Mouse (Mus musculus) liver, embryonic 14.5 days (tissue): Measurements from ENCODE around the gene Gm14597. TPM values are rescaled to one million over a fixed set of nuclear protein-coding genes. Genes with fewer than 3 reads are reported as not detected.
A peak's percentile ranks its signal among the peaks of the same experiment; 100 is the strongest.
"Not testable (repeated sequence)": the region's sequence is repeated elsewhere in the genome, so short reads cannot be mapped to it uniquely, and the experiment has no call there.

ENCODE experiments used
- ATAC-seq: fragments of 200-750 bp; cut with Nextera tagmentation; 2 replicates; pipeline ENCODE4 v1.8.0; 2017; ENCODE audit warnings: moderate number of reproducible peaks, mild to moderate bottlenecking, moderate library complexity; ENCODE audit not compliant: insufficient read depth
- DNase-seq, 3 experiments: peaks; one replicate each; pipeline ENCODE4 v3.0.0-alpha.2; 2012 to 2013; ENCODE audit warnings: low read depth in 3 of 3, low spot score in 3 of 3
- H3K27ac ChIP-seq: fragments of 300-500 bp; sonication (generic); 2 replicates; pipeline ENCODE4 v1.5.1; 2014; ENCODE audit warnings: moderate library complexity, mild to moderate bottlenecking, control low read depth, inconsistent platforms
- H3K27me3 ChIP-seq: fragments of 300-500 bp; sonication (generic); 2 replicates; pipeline ENCODE4 v1.6.1; 2014; ENCODE audit warnings: mild to moderate bottlenecking, low read length, moderate library complexity; ENCODE audit not compliant: control insufficient read depth, insufficient read depth
- H3K36me3 ChIP-seq: fragments of 300-500 bp; sonication (generic); replicated peaks from 2 replicates; pipeline ENCODE4 v1.6.1; 2014; ENCODE audit warnings: low read depth; ENCODE audit not compliant: control insufficient read depth, insufficient read depth
- H3K4me1 ChIP-seq, 2 experiments: fragments of 200-500 bp in 1 of 2; fragments of 300-500 bp in 1 of 2; sonication (generic) in 1 of 2; replicated peaks; 2 replicates each; pipeline ENCODE4 v1.6.1; 2012 to 2014; ENCODE audit warnings: antibody characterized with exemption in 1 of 2, inconsistent platforms in 1 of 2, low read length in 1 of 2; ENCODE audit not compliant: control insufficient read depth in 2 of 2, insufficient read depth in 2 of 2
- H3K4me2 ChIP-seq: fragments of 300-500 bp; sonication (generic); 2 replicates; pipeline ENCODE4 v1.6.1; 2014; ENCODE audit warnings: low read depth, mild to moderate bottlenecking, control low read depth, moderate library complexity
- H3K4me3 ChIP-seq, 2 experiments: fragments of 200-500 bp in 1 of 2; fragments of 300-500 bp in 1 of 2; sonication (generic) in 1 of 2; 2 replicates each; pipeline ENCODE4 v1.5.1; 2012 to 2014; ENCODE audit warnings: low read depth in 2 of 2, low read length in 2 of 2, mild to moderate bottlenecking in 2 of 2, control low read depth in 1 of 2, inconsistent platforms in 1 of 2, moderate library complexity in 1 of 2; ENCODE audit not compliant: insufficient read depth in 1 of 2
- H3K9ac ChIP-seq: fragments of 300-500 bp; sonication (generic); replicated peaks from 2 replicates; pipeline ENCODE4 v1.6.1; 2014; ENCODE audit warnings: mild to moderate bottlenecking, control low read depth, moderate library complexity
- H3K9me3 ChIP-seq: fragments of 300-500 bp; sonication (generic); 2 replicates; pipeline ENCODE4 v1.6.1; 2016; ENCODE audit warnings: low read length, mixed read lengths; ENCODE audit not compliant: control insufficient read depth
- CTCF ChIP-seq: IDR thresholded peaks from 2 replicates; pipeline ENCODE4 v1.5.1; 2016; ENCODE audit warnings: antibody characterized with exemption, low read depth, control low read depth
- EP300 ChIP-seq: IDR thresholded peaks from 2 replicates; pipeline ENCODE4 v1.6.1; 2016; ENCODE audit warnings: antibody characterized with exemption, low read depth
- WGBS: fragments of 180-500 bp; shearing (Covaris S2); extraction: QIAGEN DNeasy Blood & Tissue Kit; methylation state at CpG from one replicate; pipeline ENCODE4 v1.1.7; 2014; ENCODE audit not compliant: insufficient replicate concordance; 5-methylcytosine and 5-hydroxymethylcytosine counted together
- polyA plus RNA-seq, 2 experiments: library from polyadenylated mRNA; depleted of rRNA in 1 of 2; stranded (reverse) in 1 of 2; unstranded in 1 of 2; fragments of >200 nt; fragmentation: Nextera tagmentation in 1 of 2; extraction: Ambion mirVana in 1 of 2; gene quantifications; 2 replicates each; pipeline versions ENCODE4 v1.2.1 to v1.2.3; 2012 to 2014

Gm14597 gene
- polyA plus RNA-seq, 2 experiments: not detected

DNA sequence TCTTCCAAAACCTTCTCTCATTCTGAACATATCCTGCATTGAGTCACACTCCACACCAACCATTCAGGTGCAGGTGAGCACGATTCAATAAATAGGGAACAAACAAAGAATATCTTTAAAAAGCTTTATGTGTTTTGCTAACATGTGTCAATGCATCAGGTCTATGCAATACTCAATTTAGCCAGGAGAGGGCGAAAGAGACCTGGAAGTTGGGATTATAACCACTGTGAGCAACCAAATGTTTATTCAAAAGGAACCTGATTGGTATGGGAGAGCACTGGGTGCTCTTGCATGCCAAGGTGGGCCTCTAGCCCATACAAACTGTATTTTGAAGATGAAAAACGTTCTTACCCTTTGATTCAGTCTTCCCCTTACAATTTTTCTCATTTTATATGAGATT is 1.8 kb upstream of the Gm14597 start:
- TF ChIP-seq CTCF (peak; percentile 59), EP300 (no peak)
- H3K36me3 ChIP-seq: no peaks in the 10 kb centered on the region
- no peak overlapping the region for H3K27ac ChIP-seq
- H3K4me1 ChIP-seq: no peaks in the 10 kb centered on the region
- H3K9ac ChIP-seq: no peak overlapping the region
- no peak overlapping the region for H3K4me3 ChIP-seq
- DNase-seq (peak in 2 of 3 experiments; percentile 1 to 5), ATAC-seq (no peak)
- H3K4me2 ChIP-seq: no peak overlapping the region
- WGBS: 0% methylated on average over 3 of the region's 3 CpGs
- H3K9me3 ChIP-seq: no peaks in the 10 kb centered on the region
- no peaks in the 10 kb centered on the region for H3K27me3 ChIP-seq

DNA sequence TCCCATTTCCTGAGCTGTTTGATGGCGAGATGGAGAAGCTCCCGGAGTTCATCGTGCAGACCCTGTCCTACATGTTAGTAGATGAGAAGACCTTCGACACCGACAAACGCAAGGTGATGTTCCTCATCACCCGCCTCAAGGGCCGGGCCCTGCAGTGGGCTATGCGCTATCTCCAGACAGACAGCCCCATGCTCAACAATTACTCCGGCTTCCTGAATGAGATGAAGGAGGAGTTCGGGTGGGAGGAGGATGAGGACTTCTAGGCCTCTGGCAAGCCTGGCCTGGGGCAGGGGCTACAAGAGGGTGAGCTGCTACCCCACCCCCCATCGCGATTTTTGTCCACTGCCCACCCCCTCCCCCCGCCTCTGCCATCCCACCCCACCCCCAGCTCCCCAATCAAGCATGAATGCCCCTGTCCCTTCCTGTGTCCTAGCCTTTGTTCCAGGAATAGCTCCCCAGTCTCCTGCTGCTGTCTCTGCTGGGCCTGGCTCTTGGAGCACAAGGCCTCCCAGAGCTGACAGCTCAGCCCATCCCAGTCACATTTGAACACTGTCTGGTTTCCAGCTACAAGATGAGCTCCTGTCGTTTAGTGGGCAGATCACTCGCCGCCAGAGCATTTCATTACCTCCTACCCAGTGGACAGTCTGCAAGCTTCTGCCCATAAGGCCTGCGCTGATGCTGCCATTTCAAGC is 511 bp downstream of the Gm14597 start:
- no peak for DNase-seq
- Histone ChIP-seq H3K27ac (no peak overlapping the region), H3K27me3 (no peaks in the 10 kb centered on the region), H3K4me2 (peak overlapping the region; percentile 38), H3K4me1 (no peaks in the 10 kb centered on the region), H3K9me3 (no peaks in the 10 kb centered on the region), H3K9ac (no peak overlapping the region), H3K4me3 (peak overlapping the region; percentile 21 to 48; a peak in 2 of 4 replicates), H3K36me3 (no peaks in the 10 kb centered on the region)
- 19% methylated on average over 17 of the region's 18 CpGs for WGBS
- no peak for TF ChIP-seq CTCF
- TF ChIP-seq EP300: no peak
- no peak for ATAC-seq

DNA sequence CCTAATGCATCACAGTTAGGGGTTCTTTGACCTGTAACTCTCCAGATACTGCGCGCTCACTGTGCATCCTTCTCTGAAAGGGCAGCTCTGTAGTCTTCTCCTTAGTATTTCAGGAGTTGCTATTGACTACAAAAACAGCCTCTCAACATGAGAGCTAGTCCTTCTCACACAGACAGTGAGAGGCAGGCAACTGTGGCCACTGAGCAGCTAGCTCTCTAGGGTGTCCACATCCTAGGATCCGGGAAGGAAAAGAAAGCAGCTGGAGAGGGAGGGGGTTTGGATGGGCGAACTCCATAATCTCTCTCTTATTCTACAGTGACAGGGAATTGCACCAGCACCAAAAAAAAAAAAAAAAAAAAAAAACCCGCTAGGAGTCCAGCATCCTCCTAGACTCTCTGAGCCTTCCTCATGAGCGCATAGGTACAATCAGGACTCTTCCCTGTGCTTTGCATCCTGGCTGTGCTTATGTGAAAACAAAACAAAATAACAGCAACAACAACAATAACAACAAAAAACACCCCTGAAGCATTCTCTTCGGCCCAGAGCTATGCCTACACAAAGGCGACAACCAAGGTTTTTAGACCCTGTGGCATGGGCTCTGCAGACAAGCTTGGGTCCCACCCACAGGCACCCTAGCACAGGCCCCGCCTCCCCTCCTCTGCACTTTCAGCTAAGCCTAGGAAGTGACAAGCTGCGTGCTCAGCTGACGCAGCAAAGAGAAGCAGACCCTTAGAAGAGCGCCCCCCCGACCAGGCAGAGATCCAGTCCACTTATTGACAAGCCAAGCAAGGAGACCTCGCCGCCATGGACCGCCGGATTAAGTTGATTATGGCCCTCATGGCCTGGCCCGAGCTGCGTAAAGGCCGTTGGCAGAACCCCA is 1.3 kb downstream of the Gm14597 start, which contains the start of gene Rtl8c:
Gene Rtl8c, plus strand, starts transcription at position 791 of the 880 bp plus-strand sequence.
- Histone ChIP-seq H3K9me3 (no peaks in the 10 kb centered on the region), H3K4me1 (no peaks in the 10 kb centered on the region), H3K4me2 (peak within 1 kb of the TSS; percentile 38), H3K36me3 (no peaks in the 10 kb centered on the region), H3K4me3 (peak within 1 kb of the TSS; percentile 21 to 48; a peak in 2 of 4 replicates), H3K27me3 (no peaks in the 10 kb centered on the region), H3K27ac (no peak within 1 kb of the TSS), H3K9ac (no peak within 1 kb of the TSS)
- 25% methylated on average over 19 of the region's 20 CpGs for WGBS
- TF ChIP-seq EP300: no peak
- no peak for TF ChIP-seq CTCF
- ATAC-seq (no peak), DNase-seq (no peak)

DNA sequence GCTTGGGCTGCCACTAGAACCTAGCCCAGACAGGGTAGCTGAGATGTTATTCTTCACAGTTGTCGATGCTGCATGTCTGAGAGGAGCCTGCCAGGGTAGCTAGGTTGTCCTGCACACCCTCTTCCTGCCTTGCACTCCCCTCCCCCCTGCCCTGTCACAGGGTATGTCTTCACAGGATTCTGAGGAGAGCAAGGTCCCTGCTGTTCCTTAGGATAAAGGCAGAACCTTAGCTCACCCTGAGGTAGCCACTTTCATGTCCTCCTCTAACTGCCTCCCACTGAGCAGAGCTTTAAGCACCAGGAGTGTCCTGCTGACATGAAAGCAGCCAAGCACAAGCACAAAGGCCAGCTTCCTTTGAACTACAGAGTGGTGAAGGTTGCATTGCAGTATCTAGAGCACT is 2.6 kb downstream of the Gm14597 start:
- H3K36me3 ChIP-seq, H3K4me1 ChIP-seq, DNase-seq, H3K9me3 ChIP-seq, H3K9ac ChIP-seq, H3K4me3 ChIP-seq, H3K27me3 ChIP-seq, H3K4me2 ChIP-seq, H3K27ac ChIP-seq, ATAC-seq: not testable (repeated sequence)
- WGBS: 27% methylated on average over 1 of the region's 1 CpGs

DNA sequence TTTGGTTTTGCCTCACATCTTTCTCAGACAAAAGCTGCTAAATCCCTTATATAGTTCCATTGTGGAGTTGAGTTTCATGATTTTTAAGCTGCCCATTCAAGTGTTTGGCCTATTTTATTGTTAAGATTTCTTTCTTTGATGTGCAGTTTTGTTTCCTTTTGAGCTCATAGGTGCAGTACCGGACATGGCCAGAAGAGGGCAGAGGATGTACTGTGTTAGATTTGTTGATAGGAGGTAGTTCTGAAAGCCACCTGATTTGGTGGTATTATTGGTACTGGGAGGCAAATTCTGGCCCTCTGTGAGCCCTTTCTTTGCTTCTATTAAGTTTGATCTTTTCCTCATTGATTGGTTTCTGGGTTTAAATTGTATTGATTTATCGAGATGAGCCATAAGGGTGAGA is 8.8 kb downstream of the Gm14597 start:
- not testable (repeated sequence) for H3K9me3 ChIP-seq, DNase-seq, H3K27ac ChIP-seq, H3K4me1 ChIP-seq, H3K27me3 ChIP-seq, H3K36me3 ChIP-seq, ATAC-seq, H3K9ac ChIP-seq, H3K4me2 ChIP-seq, H3K4me3 ChIP-seq
- 13% methylated on average over 2 of the region's 2 CpGs for WGBS
- TF ChIP-seq CTCF: peak; percentile 32; the same call in 1 of the 2 replicates

DNA sequence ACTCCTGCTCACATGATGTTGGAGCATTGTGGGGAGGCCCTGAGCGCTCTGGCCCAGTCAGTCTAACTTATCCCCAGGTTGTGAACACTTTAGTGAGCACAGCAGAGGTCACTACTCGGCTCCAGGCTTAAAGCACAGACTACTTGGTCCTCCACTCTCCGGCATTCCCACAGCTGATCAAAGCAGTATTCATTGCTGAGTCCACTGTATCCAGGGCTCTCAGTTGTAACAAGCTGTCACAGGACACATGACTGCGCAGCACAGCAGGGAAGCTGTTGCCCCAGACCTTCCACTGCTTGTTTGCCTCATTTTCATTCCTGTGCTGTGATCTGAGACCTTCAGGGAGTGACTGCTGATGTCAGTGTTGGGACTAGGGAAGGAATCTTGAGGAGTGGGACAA is 25.4 kb downstream of the Gm14597 start:
- H3K9me3 ChIP-seq, H3K4me2 ChIP-seq, DNase-seq, H3K9ac ChIP-seq, H3K36me3 ChIP-seq, H3K27ac ChIP-seq, H3K4me1 ChIP-seq, H3K4me3 ChIP-seq, H3K27me3 ChIP-seq, ATAC-seq: not testable (repeated sequence)
- WGBS: 59% methylated on average over 3 of the region's 4 CpGs

DNA sequence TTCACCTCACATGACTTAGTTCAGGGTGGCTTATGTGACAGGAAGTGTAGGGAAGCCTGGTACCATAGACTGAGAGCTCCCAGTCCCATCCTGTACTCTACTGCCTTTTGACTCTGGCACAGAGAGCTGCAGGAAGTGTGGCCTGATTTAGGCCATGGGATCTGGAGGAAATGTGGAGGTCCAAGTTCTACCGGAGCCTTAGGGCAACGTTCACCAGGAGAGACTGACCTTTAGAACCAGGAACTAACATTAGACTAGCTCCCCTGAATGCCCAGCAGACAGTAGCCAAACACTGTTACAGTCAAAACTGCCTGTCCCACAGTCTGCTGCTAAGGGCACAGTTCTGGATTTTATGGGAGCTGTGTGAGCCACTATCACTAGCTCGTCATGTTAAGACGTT is 27.4 kb downstream of the Gm14597 start:
- ATAC-seq: not testable (repeated sequence)

More for the DNA sequence above, 27.4 kb downstream of the Gm14597 start:
- H3K27ac ChIP-seq, H3K9me3 ChIP-seq, H3K27me3 ChIP-seq, H3K9ac ChIP-seq, H3K36me3 ChIP-seq, H3K4me1 ChIP-seq, H3K4me2 ChIP-seq, DNase-seq, H3K4me3 ChIP-seq: not testable (repeated sequence)
- 78% methylated on average over 2 of the region's 4 CpGs for WGBS
